Mouse (Mus musculus) limb, embryonic 10.5 days (tissue): ENCODE results near the gene Cgnl1. TPM values are rescaled to one million over a fixed set of nuclear protein-coding genes. Genes with fewer than 3 reads are reported as not detected.

ENCODE experiments used
- DNase-seq: peaks from one replicate; pipeline ENCODE4 v3.0.0-alpha.2; 2017; ENCODE audit warnings: low spot score
- H3K27ac ChIP-seq: fragments of 300-500 bp; sonication (generic); 2 replicates; pipeline ENCODE4 v1.5.1; 2016; ENCODE audit warnings: mild to moderate bottlenecking
- H3K27me3 ChIP-seq: fragments of 300-500 bp; sonication (generic); 2 replicates; pipeline ENCODE4 v1.6.1; 2016; ENCODE audit warnings: low read depth, mild to moderate bottlenecking; ENCODE audit not compliant: poor library complexity, severe bottlenecking
- H3K36me3 ChIP-seq: fragments of 300-500 bp; sonication (generic); 2 replicates; pipeline ENCODE4 v1.6.1; 2016; ENCODE audit warnings: mild to moderate bottlenecking, moderate library complexity
- H3K4me1 ChIP-seq: fragments of 300-500 bp; sonication (generic); 2 replicates; pipeline ENCODE4 v1.6.1; 2016
- H3K4me3 ChIP-seq: fragments of 300-500 bp; sonication (generic); 2 replicates; pipeline ENCODE4 v1.5.1; 2016; ENCODE audit warnings: mild to moderate bottlenecking, moderate library complexity
- H3K9me3 ChIP-seq: fragments of 300-500 bp; sonication (generic); replicated peaks from 2 replicates; pipeline ENCODE4 v1.6.1; 2016; ENCODE audit warnings: mild to moderate bottlenecking
- WGBS: fragments of 180-500 bp; shearing (Covaris S2); methylation state at CpG from one replicate; pipeline ENCODE4 v1.1.7; 2016; 5-methylcytosine and 5-hydroxymethylcytosine counted together
- polyA plus RNA-seq: library from polyadenylated mRNA; unstranded; fragments of >200 nt; fragmentation: Nextera tagmentation; extraction: Ambion mirVana; gene quantifications from 2 replicates; pipeline ENCODE4 v1.2.1, GENCODE M21; 2016

The Cgnl1 gene
- polyA plus RNA-seq, 1 experiment from 2014 or later, result 7.4 TPM

DNA sequence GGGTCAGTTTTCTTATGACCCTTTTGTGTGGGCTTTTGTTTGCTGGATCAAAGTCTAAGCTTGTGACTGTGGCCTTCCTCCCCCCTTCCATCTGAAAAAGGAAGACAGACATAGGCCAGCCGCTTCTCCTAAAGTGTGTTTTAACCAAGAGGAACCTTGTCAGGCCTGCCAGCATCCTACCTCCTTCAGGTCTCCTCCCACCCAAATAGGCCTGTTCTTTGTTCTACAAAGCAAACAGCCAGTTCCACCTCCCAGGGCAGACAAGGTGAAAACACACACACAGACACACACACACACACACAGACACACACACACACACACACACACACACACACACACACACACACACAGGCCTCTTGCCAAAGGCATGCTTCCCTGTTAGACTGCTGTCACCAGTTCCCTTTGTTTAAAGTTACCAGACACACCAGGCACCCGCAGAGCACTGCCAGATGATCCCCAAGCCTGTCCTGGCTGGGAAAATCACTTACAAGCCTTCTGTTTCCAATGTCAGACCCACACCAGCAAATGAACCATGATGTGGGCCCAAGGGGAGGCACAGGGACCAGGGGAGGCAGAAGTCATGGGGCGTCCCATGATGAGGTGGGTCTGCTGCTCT lies 95.5 kb downstream of the Cgnl1 start:
- no peak for DNase-seq
- Histone ChIP-seq H3K9me3 (no peaks in the 10 kb centered on the region), H3K27me3 (no peaks in the 10 kb centered on the region), H3K36me3 (no peaks in the 10 kb centered on the region), H3K27ac (peak overlapping the region; percentile 72), H3K4me3 (no peak overlapping the region), H3K4me1 (peaks cover 12% of the 10 kb centered on the region)
- 51% methylated on average over 3 of the region's 3 CpGs for WGBS

DNA sequence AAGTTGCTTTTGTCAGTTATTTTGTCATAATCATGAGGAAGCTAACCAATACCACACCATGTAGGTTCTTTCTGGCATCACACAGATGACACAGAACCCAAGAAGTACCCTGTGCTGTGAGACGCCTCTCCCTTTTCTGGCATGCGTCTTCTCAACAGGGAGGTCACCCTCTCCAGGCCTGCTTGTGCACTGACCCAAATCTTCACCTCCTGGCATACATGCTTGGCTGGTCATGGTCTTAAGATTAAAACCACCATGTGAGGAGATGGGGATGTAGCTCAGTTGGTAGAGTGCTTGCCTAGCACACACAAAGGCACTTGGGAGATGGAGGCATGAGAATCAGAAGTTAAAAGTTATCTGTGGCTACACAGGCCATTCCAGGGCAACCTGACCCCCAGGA lies 96.2 kb downstream of the Cgnl1 start:
- no peak overlapping the region for H3K4me3 ChIP-seq
- H3K9me3 ChIP-seq, result no peaks in the 10 kb centered on the region
- H3K4me1 ChIP-seq, result peaks cover 12% of the 10 kb centered on the region
- no peak overlapping the region for H3K27ac ChIP-seq
- 93% methylated on average over 2 of the region's 2 CpGs for WGBS
- DNase-seq, result no peak
- H3K36me3 ChIP-seq, result no peaks in the 10 kb centered on the region
- H3K27me3 ChIP-seq, result no peaks in the 10 kb centered on the region

DNA sequence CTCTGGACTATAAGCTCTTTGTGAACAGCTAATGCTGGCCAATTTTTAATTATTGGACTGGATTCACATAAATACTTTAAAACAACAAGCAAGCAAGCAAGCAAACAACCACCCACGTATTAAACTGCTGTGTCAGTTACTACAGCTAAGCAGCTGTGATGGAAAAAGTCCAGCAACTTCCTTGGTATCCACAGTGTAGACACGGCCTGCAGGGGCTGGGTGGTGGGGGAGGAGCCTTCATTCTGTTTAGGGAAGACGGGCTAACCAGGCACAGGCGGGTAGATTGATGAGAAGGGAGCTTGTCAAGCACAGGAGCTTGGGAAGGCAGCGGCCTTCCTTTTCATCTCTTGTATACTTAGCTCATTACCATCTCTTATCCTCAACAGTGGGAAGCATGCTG lies 96.9 kb downstream of the Cgnl1 start:
- H3K4me1 ChIP-seq, result peaks cover 12% of the 10 kb centered on the region
- H3K27ac ChIP-seq, result no peak overlapping the region

DNA sequence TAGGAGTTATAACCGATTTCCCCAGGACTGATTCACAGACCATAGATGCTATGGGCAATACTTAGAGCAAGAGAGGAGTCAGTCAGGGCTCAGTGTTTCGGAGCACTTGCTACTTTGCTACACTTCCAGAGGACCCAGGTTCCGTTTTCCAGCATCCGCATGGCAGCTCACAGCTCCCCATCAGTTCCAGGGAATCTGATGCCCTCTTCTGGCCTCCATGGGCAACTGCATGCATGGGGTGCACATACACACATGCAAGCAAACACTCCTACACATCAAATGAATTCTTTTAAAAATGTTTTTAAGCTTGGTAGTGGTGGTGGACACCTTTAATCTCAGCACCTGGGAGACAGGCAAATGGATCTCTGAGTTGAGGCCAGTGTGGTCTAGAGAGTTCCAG lies 98.9 kb downstream of the Cgnl1 start:
- H3K36me3 ChIP-seq, result no peaks in the 10 kb centered on the region
- peaks cover 13% of the 10 kb centered on the region for H3K4me1 ChIP-seq
- H3K4me3 ChIP-seq, result no peak overlapping the region
- no peaks in the 10 kb centered on the region for H3K27me3 ChIP-seq
- 92% methylated on average over 4 of the region's 4 CpGs for WGBS
- H3K27ac ChIP-seq, result no peak overlapping the region
- no peak for DNase-seq
- no peaks in the 10 kb centered on the region for H3K9me3 ChIP-seq

More for the DNA sequence above, 96.9 kb downstream of the Cgnl1 start:
- Histone ChIP-seq H3K9me3 (no peaks in the 10 kb centered on the region), H3K4me3 (no peak overlapping the region), H3K27me3 (no peaks in the 10 kb centered on the region), H3K36me3 (no peaks in the 10 kb centered on the region)
- 25% methylated on average over 5 of the region's 5 CpGs for WGBS
- no peak for DNase-seq

DNA sequence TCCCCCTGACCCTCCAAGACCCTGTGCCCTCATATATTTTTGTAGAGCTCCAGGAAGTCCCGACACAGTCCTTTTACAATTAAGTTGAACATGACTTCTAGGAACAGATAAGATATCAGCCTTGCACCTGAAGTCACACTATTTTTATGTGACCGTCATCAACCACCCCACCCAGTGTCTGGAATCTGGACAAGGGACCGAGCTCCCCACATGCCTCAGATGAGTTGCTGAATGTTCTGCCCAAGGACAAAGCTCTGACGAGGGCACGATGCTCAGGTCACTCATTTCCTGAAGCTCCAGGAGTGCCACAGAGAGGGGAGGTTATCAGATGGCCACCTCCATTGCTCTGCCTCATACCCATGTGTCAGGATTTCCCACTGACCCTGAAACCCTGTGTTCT lies 100.7 kb downstream of the Cgnl1 start:
- H3K27ac ChIP-seq, result no peak overlapping the region
- no peaks in the 10 kb centered on the region for H3K36me3 ChIP-seq
- H3K4me3 ChIP-seq, result no peak overlapping the region
- H3K4me1 ChIP-seq, result peaks cover 13% of the 10 kb centered on the region
- H3K9me3 ChIP-seq, result no peaks in the 10 kb centered on the region
- H3K27me3 ChIP-seq, result no peaks in the 10 kb centered on the region
- no peak for DNase-seq
- 62% methylated on average over 5 of the region's 5 CpGs for WGBS

DNA sequence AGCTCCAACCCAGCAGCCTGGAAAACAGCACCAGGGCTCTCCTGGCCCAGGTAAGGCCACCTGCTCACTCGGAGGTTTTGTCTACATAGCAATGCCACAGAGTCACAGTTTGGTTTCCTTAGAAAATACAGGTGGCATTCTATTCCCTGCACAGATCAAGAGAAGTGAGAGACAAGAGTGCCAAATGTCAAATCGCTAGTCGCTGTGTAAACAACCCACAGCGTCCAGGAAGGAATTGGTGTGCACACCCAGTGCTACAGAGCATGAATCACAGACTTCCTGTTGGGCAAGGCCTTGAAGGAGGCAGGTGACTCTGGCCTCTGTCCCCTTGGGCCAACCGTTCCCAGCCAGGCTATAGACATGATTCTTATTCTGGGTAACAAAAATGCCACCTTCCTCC lies 103.8 kb downstream of the Cgnl1 start:
- H3K4me1 ChIP-seq, result peaks cover 21% of the 10 kb centered on the region
- WGBS, result 63% methylated on average over 5 of the region's 5 CpGs
- no peaks in the 10 kb centered on the region for H3K36me3 ChIP-seq
- no peaks in the 10 kb centered on the region for H3K27me3 ChIP-seq
- H3K4me3 ChIP-seq, result no peak overlapping the region
- no peaks in the 10 kb centered on the region for H3K9me3 ChIP-seq
- no peak overlapping the region; the same call in 1 of the 2 replicates for H3K27ac ChIP-seq
- no peak for DNase-seq

DNA sequence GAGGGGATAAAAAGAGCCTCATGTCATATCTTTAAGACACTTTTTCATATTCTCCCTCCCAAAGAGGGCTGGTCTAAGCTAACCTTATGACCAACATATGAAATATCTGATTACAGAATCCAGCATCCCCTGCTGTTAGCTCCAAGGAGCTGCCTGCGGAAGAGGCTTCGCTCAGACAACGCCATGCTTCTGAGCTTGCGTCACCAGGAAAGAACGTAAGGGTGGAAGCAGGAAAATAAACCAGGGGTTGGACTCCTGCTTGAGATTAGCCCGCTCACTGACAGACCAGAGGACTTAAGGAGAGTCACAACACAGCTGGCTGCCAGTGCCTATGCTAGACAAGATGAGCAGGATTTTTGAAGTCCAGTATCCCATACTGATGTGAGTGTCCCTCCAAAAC lies 105.0 kb downstream of the Cgnl1 start:
- no peaks in the 10 kb centered on the region for H3K9me3 ChIP-seq
- no peaks in the 10 kb centered on the region for H3K27me3 ChIP-seq
- peaks cover 21% of the 10 kb centered on the region for H3K4me1 ChIP-seq
- no peaks in the 10 kb centered on the region for H3K36me3 ChIP-seq
- no peak overlapping the region for H3K27ac ChIP-seq
- DNase-seq, result no peak
- H3K4me3 ChIP-seq, result no peak overlapping the region
- WGBS, result 72% methylated on average over 6 of the region's 6 CpGs

DNA sequence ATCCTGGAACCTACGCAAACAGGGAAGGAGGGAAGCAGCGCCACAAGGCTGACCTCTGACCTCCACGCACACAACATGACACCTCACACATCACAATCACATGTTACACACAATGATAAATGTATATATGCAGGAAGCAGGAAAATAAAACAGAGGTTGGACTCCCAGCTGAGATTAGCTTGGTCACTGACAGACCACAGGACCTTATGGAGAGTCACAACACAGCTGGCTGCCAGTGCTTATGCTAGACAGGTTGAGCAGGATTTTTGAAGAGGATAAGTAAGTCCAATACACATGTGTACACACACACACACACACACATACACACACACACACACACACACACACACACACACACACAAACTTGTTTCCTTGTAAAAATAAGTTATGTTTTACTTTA lies 105.9 kb downstream of the Cgnl1 start:
- no peak overlapping the region for H3K27ac ChIP-seq
- no peaks in the 10 kb centered on the region for H3K27me3 ChIP-seq
- DNase-seq, result no peak
- no peaks in the 10 kb centered on the region for H3K9me3 ChIP-seq
- peaks cover 28% of the 10 kb centered on the region for H3K4me1 ChIP-seq
- 85% methylated on average over 3 of the region's 3 CpGs for WGBS
- no peaks in the 10 kb centered on the region for H3K36me3 ChIP-seq
- no peak overlapping the region for H3K4me3 ChIP-seq

DNA sequence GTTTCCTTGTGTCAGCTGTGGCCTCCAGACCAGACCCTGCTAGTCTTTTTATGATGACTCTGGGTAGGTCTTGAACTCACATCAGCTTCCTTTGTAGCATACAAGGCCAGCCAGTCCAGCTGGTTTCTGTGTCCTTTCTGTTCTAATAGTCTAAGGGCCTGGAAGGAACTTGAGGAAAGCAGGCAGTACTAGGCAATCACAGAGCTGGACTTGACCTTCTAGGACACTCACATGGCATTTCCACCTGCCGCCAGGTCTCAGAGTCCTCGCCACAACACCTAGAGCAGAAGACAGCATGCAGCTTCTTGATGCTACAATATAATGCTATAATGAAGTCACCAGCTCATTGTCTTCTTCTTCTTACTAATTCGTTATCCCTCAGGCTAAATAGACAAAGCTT lies 106.5 kb downstream of the Cgnl1 start:
- Histone ChIP-seq H3K36me3 (no peaks in the 10 kb centered on the region), H3K27me3 (no peaks in the 10 kb centered on the region), H3K4me1 (peaks cover 32% of the 10 kb centered on the region), H3K4me3 (no peak overlapping the region), H3K27ac (no peak overlapping the region), H3K9me3 (no peaks in the 10 kb centered on the region)
- no peak for DNase-seq
- WGBS, result 96% methylated on average over 3 of the region's 3 CpGs

DNA sequence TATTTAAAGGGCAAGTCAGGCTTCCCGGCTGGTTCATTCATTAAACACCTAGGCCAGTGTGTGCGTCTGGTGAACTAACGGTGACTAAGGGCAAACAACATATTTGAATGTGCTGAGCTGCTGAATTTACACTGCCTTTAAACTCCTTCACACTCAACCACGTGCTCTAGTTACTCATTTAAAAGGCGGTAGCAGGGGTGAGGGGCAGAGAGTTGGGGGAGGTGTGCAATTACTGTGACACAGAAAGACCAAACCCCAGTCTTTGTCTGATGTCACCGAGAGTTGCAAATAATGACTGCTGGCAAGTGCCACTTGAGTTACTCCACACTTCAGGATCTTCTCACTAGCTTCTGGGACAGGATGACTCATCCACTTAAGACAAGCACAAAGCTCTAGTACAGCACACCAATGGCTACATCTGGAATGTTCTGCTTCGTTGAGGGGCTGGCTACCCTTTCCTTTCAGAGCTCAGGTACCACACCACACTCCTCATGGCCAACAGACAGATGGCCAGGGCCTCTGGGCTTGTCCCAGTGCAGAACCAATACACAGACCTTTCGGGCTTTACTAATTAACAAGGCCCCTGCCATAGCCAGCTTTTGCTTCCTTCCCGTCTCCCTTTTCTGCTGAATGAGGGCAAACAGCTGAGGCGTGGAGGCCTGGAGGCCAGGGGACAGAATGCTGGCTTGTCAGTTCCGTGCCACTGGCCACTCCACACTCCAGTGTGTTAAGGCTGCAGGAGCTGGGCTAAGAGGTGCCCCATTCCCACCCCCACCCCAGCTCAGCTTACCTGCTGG lies 107.8 kb downstream of the Cgnl1 start:
- peaks cover 32% of the 10 kb centered on the region for H3K4me1 ChIP-seq
- no peak overlapping the region for H3K4me3 ChIP-seq
- no peaks in the 10 kb centered on the region for H3K27me3 ChIP-seq
- WGBS, result 68% methylated on average over 11 of the region's 11 CpGs
- H3K36me3 ChIP-seq, result no peaks in the 10 kb centered on the region
- 0 out of 2 replicates have a peak overlapping the region, but pooled peaks have one; percentile 28 for H3K27ac ChIP-seq
- no peaks in the 10 kb centered on the region for H3K9me3 ChIP-seq
- no peak for DNase-seq

DNA sequence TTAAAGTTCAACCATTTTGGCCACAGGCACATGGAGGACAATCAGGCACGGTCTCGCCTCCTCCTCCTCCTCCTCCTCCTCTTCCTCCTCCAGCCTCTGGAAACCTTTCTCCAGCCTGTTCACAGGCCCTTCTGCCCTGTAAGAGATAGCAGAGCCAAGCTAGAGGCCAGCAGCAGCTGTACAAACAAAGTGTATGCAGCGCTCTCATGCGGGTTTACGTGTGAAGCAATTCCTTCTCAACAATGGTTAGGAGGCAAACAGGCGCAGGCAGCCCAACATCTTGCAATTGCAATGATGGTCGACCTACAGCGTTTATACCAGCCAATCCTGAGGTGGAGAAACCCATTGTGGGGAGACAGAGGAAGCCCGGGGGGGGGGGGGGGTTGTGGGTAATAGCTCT lies 110.9 kb downstream of the Cgnl1 start:
- Histone ChIP-seq H3K27ac (no peak overlapping the region; the same call in 1 of the 2 replicates), H3K27me3 (no peaks in the 10 kb centered on the region), H3K9me3 (no peaks in the 10 kb centered on the region), H3K4me1 (peaks cover 20% of the 10 kb centered on the region), H3K36me3 (0 out of 2 replicates have a peak, but pooled peaks cover 2% of the 10 kb centered on the region), H3K4me3 (no peak overlapping the region)
- WGBS, result 58% methylated on average over 9 of the region's 9 CpGs
- DNase-seq, result no peak

DNA sequence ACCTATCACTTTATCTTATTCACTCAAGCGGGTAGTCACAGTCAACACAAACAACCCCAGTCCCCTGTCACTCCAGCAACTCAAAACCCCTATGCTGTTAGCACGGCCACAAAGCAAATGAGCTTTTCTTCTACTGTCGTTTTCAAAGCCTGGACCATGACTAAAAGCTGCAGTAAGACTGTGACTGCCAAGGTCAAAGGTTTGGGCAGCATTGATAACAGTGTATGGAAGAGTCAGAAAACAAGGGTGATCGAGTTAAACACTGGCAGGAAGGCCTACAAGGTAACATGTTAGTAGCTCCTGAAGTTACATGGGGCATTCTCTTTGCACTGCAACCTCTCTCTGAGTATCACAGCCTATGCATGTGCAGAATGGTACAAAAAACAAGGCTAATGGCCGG lies 111.7 kb downstream of the Cgnl1 start:
- DNase-seq, result no peak
- Histone ChIP-seq H3K9me3 (no peaks in the 10 kb centered on the region), H3K36me3 (0 out of 2 replicates have a peak, but pooled peaks cover 2% of the 10 kb centered on the region), H3K4me3 (no peak overlapping the region), H3K4me1 (peaks cover 20% of the 10 kb centered on the region), H3K27ac (no peak overlapping the region; the same call in 1 of the 2 replicates), H3K27me3 (no peaks in the 10 kb centered on the region)
- WGBS, result 71% methylated on average over 5 of the region's 5 CpGs

DNA sequence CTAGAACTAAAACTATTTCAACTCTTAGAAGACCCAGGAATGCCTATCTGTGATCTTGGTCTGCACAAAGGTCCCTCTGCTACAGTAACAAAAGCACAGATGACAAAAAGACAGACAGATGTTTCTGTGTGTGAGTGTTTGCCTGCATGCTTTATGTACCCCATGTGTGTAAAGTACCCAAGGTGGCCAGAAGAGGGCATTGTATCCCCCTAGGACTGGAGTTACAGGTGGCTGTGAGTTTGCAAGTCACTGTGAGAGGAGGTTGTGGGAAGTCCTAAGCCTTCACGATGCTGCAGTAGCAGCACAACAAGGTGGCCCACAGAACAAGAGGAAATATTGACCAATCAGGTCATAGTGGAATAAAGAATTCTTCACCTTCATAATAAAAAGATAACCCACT lies 114.2 kb downstream of the Cgnl1 start:
- DNase-seq, result no peak
- H3K4me1 ChIP-seq, result peaks cover 11% of the 10 kb centered on the region
- H3K9me3 ChIP-seq, result no peaks in the 10 kb centered on the region
- H3K4me3 ChIP-seq, result no peak overlapping the region
- H3K27me3 ChIP-seq, result no peaks in the 10 kb centered on the region
- WGBS, result 89% methylated on average over 1 of the region's 1 CpGs
- no peak overlapping the region for H3K27ac ChIP-seq
- H3K36me3 ChIP-seq, result 0 out of 2 replicates have a peak, but pooled peaks cover 2% of the 10 kb centered on the region
